Mouse (Mus musculus): ENCODE results near the gene Numa1. TPM values are rescaled to one million over a fixed set of nuclear protein-coding genes. Genes with fewer than 3 reads are reported as not detected.
"Not testable (repeated sequence)": the region's sequence is repeated elsewhere in the genome, so short reads cannot be mapped to it uniquely, and the experiment has no call there.

Numa1 gene
- polyA plus RNA-seq, 1 experiment from 2014 or later, result 72.9 TPM

GRCm38 (mm10) chr7:102020934-102021333, 87.0 kb downstream of the Numa1 start:
- 87% methylated on average over 2 of the region's 2 CpGs for WGBS
- H3K27ac ChIP-seq; H3K4me2 ChIP-seq; ATAC-seq (ENCODE audit: insufficient number of reproducible peaks, low FRiP score, low TSS enrichment, low read depth); H3K27me3 ChIP-seq; H3K9ac ChIP-seq; H3K4me1 ChIP-seq; H3K9me3 ChIP-seq; H3K4me3 ChIP-seq: not testable (repeated sequence)
- peaks cover 83% of the 10 kb centered on the region for H3K36me3 ChIP-seq

DNA sequence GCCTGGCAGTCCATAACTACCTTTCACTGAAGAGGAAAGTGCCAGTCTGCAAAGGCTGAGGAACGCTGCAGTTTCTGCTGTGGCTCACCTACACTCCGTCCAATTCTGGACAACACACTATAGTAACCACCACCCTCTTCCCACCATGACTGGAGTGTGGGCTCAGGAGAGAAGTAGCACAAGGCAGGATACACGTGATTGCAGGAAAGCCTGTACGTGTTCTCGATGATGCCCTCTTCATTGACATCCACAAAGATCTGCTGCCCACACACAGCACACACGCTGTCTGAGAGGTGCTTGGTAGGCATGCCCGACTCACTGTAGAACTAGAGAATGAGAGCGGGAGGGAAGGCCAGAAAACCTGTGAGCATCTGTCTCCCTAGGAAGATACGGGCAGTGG, 89.9 kb downstream of the Numa1 start:
- Histone ChIP-seq H3K4me1 (no peaks in the 10 kb centered on the region), H3K27ac (no peak overlapping the region), H3K36me3 (peaks cover 72% of the 10 kb centered on the region), H3K27me3 (no peaks in the 10 kb centered on the region), H3K9ac (no peak overlapping the region), H3K4me3 (no peak overlapping the region), H3K4me2 (no peak overlapping the region), H3K9me3 (no peaks in the 10 kb centered on the region)
- ATAC-seq (ENCODE audit: insufficient number of reproducible peaks, low FRiP score, low TSS enrichment, low read depth), result no peak
- 94% methylated on average over 9 of the region's 9 CpGs for WGBS

DNA sequence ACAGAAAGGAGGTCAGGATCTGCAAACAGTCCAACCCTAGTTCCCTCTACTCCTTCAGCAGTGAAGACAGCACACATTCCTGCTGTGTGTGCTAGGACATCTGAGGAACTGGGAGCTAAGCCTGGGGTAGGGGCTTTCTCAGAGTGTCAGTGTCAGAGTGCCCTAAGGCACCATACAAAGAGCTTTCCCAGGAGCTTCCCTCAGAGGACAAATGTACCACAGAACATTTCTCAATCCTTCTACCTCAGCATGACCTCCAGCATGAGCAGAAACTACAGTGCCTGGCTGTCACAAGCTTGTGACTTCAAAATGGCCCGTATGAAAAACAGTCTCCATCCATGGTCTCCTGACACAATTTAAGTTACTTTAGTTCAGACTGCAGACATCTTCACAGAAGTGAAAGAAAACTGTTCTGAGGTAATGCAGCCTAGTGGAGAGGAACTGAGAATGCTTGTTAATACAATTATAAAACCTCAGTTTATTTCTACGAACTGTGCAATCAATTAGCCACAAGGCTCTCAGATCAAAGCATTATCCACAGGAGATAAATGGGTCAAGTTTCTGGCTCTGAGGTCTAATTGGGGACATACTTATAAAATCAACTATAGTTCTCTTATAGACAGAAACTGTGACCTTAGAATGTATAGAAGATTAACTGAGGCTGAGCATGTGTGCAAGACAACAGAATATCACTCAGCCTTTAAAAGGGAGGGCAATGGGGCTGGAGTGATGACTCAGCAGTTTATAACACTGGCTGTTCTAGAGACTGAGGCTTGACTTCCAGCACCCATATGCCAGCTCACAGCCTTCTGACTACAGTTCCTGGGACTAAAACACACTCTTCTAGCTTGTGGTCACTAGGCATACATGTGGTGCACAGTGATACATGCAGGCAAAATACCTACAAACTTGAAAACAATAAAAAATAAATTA, 91.5 kb downstream of the Numa1 start:
- ATAC-seq (ENCODE audit: insufficient number of reproducible peaks, low FRiP score, low TSS enrichment, low read depth), result no peak
- Histone ChIP-seq H3K4me3 (no peak overlapping the region), H3K36me3 (peaks cover 68% of the 10 kb centered on the region), H3K9me3 (no peaks in the 10 kb centered on the region), H3K4me2 (no peak overlapping the region), H3K4me1 (no peaks in the 10 kb centered on the region), H3K9ac (no peak overlapping the region), H3K27ac (no peak overlapping the region), H3K27me3 (no peaks in the 10 kb centered on the region)
- 63% methylated on average over 2 of the region's 2 CpGs for WGBS

- no peaks in the 10 kb centered on the region for H3K4me1 ChIP-seq
- no peak overlapping the region for H3K4me2 ChIP-seq
- no peak overlapping the region for H3K27ac ChIP-seq
- 97% methylated on average over 1 of the region's 1 CpGs for WGBS
- no peaks in the 10 kb centered on the region for H3K9me3 ChIP-seq
- H3K9ac ChIP-seq, result no peak overlapping the region
- H3K36me3 ChIP-seq, result peaks cover 90% of the 10 kb centered on the region
- H3K4me3 ChIP-seq, result no peak overlapping the region
- no peak for ATAC-seq (ENCODE audit: insufficient number of reproducible peaks, low FRiP score, low TSS enrichment, low read depth)
- no peaks in the 10 kb centered on the region for H3K27me3 ChIP-seq
These were observed 101.0 kb downstream of the Numa1 start for GRCm38 (mm10) chr7:102034904-102035303.

GRCm38 (mm10) chr7:102035534-102035933, 101.6 kb downstream of the Numa1 start:
- no peak overlapping the region for H3K27ac ChIP-seq
- H3K9me3 ChIP-seq, result no peaks in the 10 kb centered on the region
- ATAC-seq (ENCODE audit: insufficient number of reproducible peaks, low FRiP score, low TSS enrichment, low read depth), result no peak
- no peak overlapping the region for H3K4me3 ChIP-seq
- peaks cover 91% of the 10 kb centered on the region for H3K36me3 ChIP-seq
- no peaks in the 10 kb centered on the region for H3K27me3 ChIP-seq
- no peak overlapping the region for H3K4me2 ChIP-seq
- no peaks in the 10 kb centered on the region for H3K4me1 ChIP-seq
- 83% methylated on average over 2 of the region's 2 CpGs for WGBS
- no peak overlapping the region for H3K9ac ChIP-seq

DNA sequence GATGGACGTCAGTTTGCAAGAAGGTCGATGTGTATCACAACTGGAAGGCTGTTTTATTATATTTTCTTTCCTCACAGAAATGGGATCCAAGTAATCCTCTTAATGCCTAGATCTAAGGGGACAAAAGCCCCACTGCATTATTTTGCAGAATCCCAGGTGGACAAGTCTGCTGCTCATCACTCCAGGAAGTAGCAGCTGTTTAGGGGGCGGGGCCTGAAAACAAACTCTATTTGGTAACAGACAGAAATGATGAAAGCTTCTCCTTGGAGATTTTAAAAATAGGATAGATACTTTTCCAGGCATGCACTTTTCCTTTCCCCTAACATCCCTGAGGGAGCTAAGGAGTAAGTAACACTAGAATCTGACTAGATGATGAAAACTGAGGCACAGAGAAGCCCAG, 103.4 kb downstream of the Numa1 start:
- no peak overlapping the region for H3K4me2 ChIP-seq
- no peaks in the 10 kb centered on the region for H3K4me1 ChIP-seq
- H3K9me3 ChIP-seq, result no peaks in the 10 kb centered on the region
- H3K4me3 ChIP-seq, result no peak overlapping the region
- H3K36me3 ChIP-seq, result peaks cover 84% of the 10 kb centered on the region
- H3K9ac ChIP-seq, result no peak overlapping the region
- no peaks in the 10 kb centered on the region for H3K27me3 ChIP-seq
- ATAC-seq (ENCODE audit: insufficient number of reproducible peaks, low FRiP score, low TSS enrichment, low read depth), result no peak
- 93% methylated on average over 3 of the region's 3 CpGs for WGBS
- no peak overlapping the region for H3K27ac ChIP-seq

- no peak overlapping the region for H3K4me3 ChIP-seq
- no peak for ATAC-seq (ENCODE audit: insufficient number of reproducible peaks, low FRiP score, low TSS enrichment, low read depth)
- H3K27me3 ChIP-seq, result no peaks in the 10 kb centered on the region
- no peaks in the 10 kb centered on the region for H3K9me3 ChIP-seq
- 66% methylated on average over 2 of the region's 2 CpGs for WGBS
- H3K4me1 ChIP-seq, result no peaks in the 10 kb centered on the region
- peaks cover 43% of the 10 kb centered on the region for H3K36me3 ChIP-seq
- no peak overlapping the region for H3K9ac ChIP-seq
- H3K4me2 ChIP-seq, result no peak overlapping the region
- no peak overlapping the region for H3K27ac ChIP-seq
These were observed 108.4 kb downstream of the Numa1 start for GRCm38 (mm10) chr7:102042314-102042713.

- H3K27ac ChIP-seq; H3K9ac ChIP-seq; ATAC-seq (ENCODE audit: insufficient number of reproducible peaks, low FRiP score, low TSS enrichment, low read depth); H3K4me2 ChIP-seq; H3K4me3 ChIP-seq; H3K4me1 ChIP-seq; H3K27me3 ChIP-seq; H3K9me3 ChIP-seq: not testable (repeated sequence)
- H3K36me3 ChIP-seq, result peaks cover 16% of the 10 kb centered on the region
These were observed 114.6 kb downstream of the Numa1 start for GRCm38 (mm10) chr7:102048524-102048923.

GRCm38 (mm10) chr7:102061353-102061752, 127.4 kb downstream of the Numa1 start:
- Histone ChIP-seq H3K4me1 (peaks cover 10% of the 10 kb centered on the region), H3K9me3 (no peaks in the 10 kb centered on the region), H3K27me3 (no peaks in the 10 kb centered on the region), H3K27ac (no peak overlapping the region), H3K4me3 (no peak overlapping the region), H3K9ac (no peak overlapping the region), H3K4me2 (no peak overlapping the region), H3K36me3 (peaks cover 26% of the 10 kb centered on the region; the same call in 1 of the 2 replicates)
- WGBS, result 89% methylated on average over 3 of the region's 3 CpGs
- ATAC-seq (ENCODE audit: insufficient number of reproducible peaks, low FRiP score, low TSS enrichment, low read depth), result no peak

- ATAC-seq (ENCODE audit: insufficient number of reproducible peaks, low FRiP score, low TSS enrichment, low read depth), result no peak
These were observed 128.3 kb downstream of the Numa1 start for GRCm38 (mm10) chr7:102062203-102062602.

GRCm38 (mm10) chr7:102063891-102064290, 130.0 kb downstream of the Numa1 start:
- no peaks in the 10 kb centered on the region for H3K9me3 ChIP-seq
- peak overlapping the region; percentile 56 for H3K4me2 ChIP-seq
- H3K9ac ChIP-seq, result no peak overlapping the region
- ATAC-seq (ENCODE audit: insufficient number of reproducible peaks, low FRiP score, low TSS enrichment, low read depth), result no peak
- H3K4me3 ChIP-seq, result peak overlapping the region; percentile 69
- peaks cover 19% of the 10 kb centered on the region; the same call in 1 of the 2 replicates for H3K36me3 ChIP-seq
- H3K4me1 ChIP-seq, result peaks cover 17% of the 10 kb centered on the region
- H3K27me3 ChIP-seq, result no peaks in the 10 kb centered on the region
- 79% methylated on average over 9 of the region's 9 CpGs for WGBS
- no peak overlapping the region for H3K27ac ChIP-seq

More at GRCm38 (mm10) chr7:102062203-102062602, 128.3 kb downstream of the Numa1 start:
- 83% methylated on average over 1 of the region's 1 CpGs for WGBS
- Histone ChIP-seq H3K36me3 (peaks cover 23% of the 10 kb centered on the region; the same call in 1 of the 2 replicates), H3K27ac (no peak overlapping the region), H3K4me3 (no peak overlapping the region), H3K9ac (no peak overlapping the region), H3K4me1 (peaks cover 14% of the 10 kb centered on the region), H3K9me3 (no peaks in the 10 kb centered on the region), H3K4me2 (no peak overlapping the region), H3K27me3 (no peaks in the 10 kb centered on the region)

All from limb, embryonic 15.5 days (tissue).